Mouse (Mus musculus) adrenal gland, adult 18-20 months (tissue): ENCODE results near the gene Cds1. TPM values are rescaled to one million over a fixed set of nuclear protein-coding genes. Genes with fewer than 3 reads are reported as not detected.

Source experiments
- DNase-seq, 2 experiments: peaks; one replicate each; pipeline ENCODE4 v3.0.0; 2021 to 2022; ENCODE audit warnings: low spot score in 2 of 2
- total RNA-seq, 2 experiments: library from RNA; stranded (reverse); gene quantifications; 1 replicate in 1 of 2; 2 replicates in 1 of 2; pipeline ENCODE4 v1.2.3; 2021

Gene Cds1
- total RNA-seq, 2 experiments from 2014 or later, result 8.0 to 9.8 TPM

GRCm38 (mm10) chr5:101775262-101775661 lies 10.3 kb downstream of the Cds1 start:
- no peak for DNase-seq

DNA sequence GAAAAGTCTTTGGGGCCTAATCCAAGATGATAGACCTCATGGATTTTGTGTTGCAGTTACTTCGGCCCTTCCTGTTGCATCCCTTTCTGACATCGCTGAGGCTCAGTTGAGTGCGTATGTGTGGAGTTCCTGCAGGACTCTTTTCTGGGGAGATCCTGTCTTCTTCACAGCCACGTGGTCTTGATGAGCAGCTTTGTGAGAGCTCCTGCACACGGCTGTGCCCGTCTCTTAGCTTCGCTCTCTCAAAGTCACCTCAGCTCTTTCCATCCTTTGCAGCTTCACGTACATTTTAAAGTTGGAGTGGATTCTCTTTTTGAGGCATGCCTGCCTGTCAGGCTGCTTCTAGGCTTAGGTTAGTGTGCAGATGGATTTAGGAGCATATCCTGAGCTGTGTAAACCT lies 11.6 kb downstream of the Cds1 start:
- DNase-seq, result no peak

- no peak for DNase-seq
Observed at GRCm38 (mm10) chr5:101779376-101779863, 14.5 kb downstream of the Cds1 start.

DNA sequence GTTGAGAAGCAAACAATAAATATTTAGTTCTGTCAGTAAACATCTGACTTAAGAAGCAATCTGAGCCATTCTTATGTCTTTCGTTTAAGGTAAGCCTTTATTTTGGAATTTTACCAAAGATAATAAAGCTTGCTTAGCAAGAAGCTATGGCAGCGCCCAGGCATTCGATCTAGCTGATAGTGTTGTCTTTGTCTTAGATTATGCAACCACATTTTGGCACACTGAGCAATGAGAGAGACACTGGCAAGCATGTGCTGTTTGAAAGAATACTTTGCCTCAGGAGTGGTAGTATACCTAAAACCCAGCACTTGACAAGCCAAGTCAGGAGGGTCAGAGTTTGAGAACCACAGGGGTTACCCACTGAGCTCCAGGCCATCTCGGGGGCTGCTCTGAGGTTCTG lies 16.0 kb downstream of the Cds1 start:
- DNase-seq, result no peak

DNA sequence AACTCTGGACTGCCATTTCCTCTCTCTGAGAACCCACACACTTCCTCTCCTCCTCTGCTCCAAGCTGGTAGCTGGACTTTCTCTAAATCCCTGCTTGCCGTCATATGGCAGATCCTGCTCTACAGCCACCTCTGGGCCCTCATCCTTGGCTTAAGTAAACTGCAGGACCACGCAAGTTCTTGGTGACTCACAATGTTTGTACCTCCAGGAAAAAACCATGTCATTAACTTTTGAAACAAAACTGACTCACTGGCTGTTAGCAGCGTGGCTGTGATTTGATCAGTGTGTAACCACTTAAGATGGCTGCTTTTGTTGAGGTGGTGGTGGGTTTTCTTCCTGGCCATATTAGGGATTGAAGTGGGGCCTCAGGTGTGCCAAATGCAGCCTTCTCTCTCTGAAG lies 19.4 kb downstream of the Cds1 start:
- DNase-seq, result no peak

- DNase-seq, result no peak
Observed at GRCm38 (mm10) chr5:101784787-101785186, 19.9 kb downstream of the Cds1 start.

GRCm38 (mm10) chr5:101785921-101786614 lies 21.1 kb downstream of the Cds1 start:
- DNase-seq, result no peak

DNA sequence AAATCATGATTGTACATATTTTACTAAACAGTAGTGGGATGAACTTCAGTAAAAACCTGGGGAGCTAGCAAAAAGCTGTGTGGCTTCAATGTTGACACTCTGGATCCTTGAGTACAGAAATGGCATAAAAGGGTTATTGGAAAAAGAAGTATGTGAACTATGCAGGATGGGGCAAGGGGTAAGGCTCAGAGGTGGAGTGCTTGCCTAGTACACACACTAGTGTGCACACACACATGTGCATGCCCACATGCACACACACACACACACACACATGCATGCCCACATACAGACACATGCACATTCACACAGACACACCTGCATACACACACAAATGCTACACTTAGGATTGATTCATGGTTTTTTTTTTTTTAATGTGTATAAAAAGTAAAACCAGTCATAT lies 24.8 kb downstream of the Cds1 start:
- DNase-seq, result no peak

DNA sequence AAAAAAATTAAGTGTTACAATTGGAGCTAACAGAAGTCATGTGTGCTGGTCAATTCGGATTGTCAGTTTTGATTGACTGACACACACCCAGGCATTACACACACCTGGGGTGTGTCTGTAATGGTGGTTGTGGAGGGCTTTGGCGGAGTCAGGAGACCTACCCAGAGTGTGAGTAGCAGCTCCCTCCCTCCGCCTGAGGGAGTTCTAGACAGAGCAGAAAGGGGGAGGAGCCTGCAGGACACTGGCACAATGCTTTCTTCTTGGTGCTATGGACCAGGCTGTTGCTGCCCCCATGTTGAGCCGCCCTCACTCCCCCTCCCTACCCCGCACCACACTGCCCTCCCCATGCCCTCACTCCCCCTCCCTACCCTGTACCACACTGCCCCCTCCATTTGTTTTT lies 25.6 kb downstream of the Cds1 start:
- DNase-seq, result no peak

GRCm38 (mm10) chr5:101792665-101793064 lies 27.7 kb downstream of the Cds1 start:
- DNase-seq, result no peak

GRCm38 (mm10) chr5:101801891-101802290 lies 37.0 kb downstream of the Cds1 start:
- no peak for DNase-seq

DNA sequence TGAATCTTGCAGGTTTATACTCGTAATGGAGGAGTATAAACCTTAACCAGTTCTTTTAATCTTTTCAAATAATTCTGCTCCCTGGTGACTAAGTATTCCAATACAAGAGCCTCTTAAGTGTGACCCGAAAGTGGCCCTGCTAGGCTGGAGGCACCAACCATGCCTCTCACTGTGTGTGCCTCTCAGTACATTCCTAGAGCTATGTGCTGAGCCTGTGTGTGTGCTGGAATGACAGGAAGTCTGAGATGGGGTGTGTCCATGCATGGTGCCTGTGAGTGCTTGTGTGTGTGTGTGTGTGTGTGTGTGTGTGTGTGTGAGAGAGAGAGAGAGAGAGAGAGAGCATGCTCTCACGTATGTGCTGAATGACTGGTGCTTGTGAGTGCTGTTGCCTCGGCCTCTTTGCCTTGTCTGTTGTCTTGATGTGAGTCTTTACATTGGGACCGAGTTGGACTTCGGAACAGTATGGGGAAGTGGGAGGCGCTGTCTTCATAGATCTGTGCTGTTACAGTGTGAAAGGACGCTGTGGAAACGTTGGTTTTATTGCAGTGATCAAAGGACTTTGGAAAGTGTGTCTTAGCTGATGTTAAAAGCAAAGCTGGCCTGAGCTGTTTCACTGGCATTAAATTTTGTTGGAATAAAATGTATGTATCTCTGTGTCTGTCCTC lies 37.6 kb downstream of the Cds1 start:
- DNase-seq, result no peak

DNA sequence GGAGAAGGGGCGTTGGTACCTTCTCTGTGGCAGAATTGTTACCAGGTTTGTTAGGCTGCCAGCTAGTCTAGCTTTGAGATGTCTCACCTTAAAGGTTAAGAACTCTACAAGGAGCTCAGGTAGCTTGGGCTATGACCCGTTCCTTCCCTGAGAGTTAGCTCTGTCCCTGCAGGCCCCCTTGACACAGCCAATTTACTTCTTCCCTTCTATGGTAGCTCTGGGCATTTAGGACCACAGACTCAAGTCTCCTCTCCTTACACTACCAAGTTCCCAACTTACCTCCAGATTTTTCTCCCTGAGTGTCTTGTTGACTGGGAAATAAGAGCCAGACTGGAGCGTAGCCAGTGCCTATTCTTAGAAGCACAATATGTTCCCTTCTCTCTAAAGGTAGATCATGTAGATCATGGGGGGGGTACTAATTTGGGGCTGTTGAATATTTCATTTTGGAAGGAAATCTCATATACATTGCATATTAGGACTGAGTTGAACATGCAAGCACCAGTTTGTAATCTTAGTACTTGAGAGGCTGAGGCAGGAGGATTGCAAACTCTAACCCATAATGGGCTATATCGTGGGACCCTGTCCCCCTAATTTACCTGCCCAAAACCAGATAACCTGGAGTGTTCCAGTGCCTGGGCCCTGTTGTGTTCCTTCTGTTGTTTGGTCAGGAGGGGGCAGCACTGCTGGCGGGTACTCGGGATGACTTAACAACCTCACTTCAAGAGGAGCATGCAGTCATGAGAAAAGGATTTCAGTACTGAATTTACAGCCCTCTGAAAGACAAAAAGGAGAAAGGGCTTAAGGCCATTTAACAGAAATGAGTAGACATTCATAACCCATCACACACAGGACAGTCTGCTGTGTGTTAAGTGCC lies 46.6 kb downstream of the Cds1 start:
- DNase-seq, result no peak

DNA sequence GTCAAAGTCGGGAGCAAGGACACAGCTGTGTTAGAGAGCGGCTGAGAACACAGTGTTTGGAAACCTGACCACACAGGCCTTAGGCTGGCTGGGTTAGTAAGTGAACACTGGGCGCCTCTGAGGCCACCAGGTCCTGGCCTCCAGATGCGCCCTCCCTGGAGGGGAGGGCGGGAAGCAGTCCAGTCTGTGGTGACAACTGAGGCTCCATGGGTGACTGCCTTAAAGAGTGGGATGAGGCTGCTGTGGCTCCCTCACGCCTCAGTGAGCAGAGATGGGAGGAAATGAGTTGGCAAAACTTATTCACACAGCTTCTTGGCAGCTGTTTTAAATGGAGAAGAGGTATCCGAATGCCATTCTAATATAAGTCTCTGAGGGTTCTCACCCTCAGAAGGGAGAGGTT lies 51.9 kb downstream of the Cds1 start:
- DNase-seq, result no peak

DNA sequence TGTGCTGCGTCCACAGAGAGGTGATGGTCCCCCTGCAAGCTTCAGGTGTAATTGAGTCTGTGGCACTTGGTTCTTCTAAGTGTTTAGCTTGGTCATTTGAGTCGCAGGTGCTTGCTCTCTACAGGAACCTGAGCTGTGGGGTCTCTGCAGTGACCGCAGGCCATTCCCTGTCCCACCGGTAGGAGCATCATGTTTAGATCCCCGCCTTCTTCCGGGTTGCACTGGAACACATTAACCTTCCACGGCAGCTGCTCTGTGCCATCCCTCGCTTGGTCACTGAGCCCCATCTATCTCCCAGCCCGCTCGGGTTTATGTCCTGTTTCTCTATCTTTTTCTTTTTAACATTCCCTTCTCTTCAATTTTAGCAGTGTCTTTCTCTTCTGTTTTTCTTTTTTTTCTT lies 54.3 kb downstream of the Cds1 start:
- DNase-seq, result no peak

- DNase-seq, result no peak
Observed at GRCm38 (mm10) chr5:101819844-101820243, 54.9 kb downstream of the Cds1 start.

GRCm38 (mm10) chr5:101821052-101821451 lies 56.1 kb downstream of the Cds1 start:
- DNase-seq, result no peak

GRCm38 (mm10) chr5:101821491-101822310 lies 56.8 kb downstream of the Cds1 start:
- no peak for DNase-seq

DNA sequence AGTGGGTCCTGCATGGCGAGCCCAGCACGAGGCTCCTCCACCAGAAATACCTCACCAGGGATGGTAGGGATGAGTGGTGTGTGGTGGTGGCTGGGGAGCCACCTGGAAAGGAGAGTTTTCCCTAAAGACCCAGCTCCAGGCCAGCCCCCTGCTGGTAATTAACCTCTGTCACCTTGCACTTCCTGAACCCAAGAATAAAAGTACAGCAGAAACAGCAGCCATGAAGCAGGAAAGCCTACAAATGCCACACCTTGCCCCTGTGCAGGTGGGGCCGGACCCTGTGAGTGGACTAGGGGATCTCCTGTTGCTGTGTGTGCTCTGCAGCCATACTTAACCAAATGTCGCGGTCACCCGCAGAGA lies 57.4 kb downstream of the Cds1 start:
- DNase-seq, result no peak

DNA sequence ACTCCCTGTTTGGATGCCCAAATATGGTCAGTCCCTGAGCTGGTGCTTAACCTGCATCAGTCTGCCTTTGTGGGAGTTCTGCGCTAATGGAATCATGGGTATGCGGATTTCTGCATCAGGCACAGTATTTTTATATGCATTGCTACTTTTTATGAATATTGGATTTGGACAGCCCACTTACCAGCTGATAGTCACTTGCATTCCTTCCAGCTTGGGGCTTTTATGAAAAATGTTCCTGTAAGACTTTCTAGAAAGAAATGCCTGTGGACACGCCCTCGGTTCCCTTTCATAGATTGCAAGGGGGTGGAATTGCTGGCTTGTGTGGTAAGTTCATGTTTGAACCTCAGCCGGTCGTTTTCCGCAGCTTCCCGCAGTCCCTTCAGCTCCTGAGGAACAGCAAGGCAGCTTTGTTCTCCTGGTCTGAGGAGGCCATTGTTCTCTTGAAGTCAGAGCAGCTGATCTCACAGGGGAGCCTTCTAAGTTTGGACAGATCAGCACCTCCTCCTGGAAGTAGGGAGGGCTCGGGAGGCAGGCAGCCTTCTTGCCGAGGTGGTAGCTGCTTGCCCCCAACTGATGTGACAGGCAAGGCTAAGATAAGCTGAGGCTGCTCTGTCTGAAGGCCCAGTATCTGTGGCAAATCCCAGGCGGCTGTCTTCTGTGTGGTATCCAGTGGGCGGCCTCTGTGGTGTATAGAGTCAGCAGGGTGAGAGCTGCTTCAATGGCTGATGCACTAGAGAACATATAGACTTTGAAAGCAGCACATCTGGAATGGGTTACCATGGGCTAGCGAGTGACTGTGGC lies 60.4 kb downstream of the Cds1 start:
- DNase-seq, result no peak
